Mouse (Mus musculus) cerebellum, adult 2 months (tissue): ENCODE results near the gene Usp54.

Experiments used
- CTCF ChIP-seq: fragments of 200-500 bp; IDR thresholded peaks from 2 replicates; pipeline ENCODE4 v1.5.1; 2011; ENCODE audit warnings: low read depth, mild to moderate bottlenecking, control low read depth, low read length, moderate library complexity, borderline replicate concordance; ENCODE audit not compliant: insufficient read depth
- POLR2A ChIP-seq: fragments of 200-500 bp; IDR thresholded peaks from 2 replicates; pipeline ENCODE4 v1.6.1; 2011; ENCODE audit warnings: low read length, control low read depth, borderline replicate concordance; ENCODE audit not compliant: insufficient read depth

DNA sequence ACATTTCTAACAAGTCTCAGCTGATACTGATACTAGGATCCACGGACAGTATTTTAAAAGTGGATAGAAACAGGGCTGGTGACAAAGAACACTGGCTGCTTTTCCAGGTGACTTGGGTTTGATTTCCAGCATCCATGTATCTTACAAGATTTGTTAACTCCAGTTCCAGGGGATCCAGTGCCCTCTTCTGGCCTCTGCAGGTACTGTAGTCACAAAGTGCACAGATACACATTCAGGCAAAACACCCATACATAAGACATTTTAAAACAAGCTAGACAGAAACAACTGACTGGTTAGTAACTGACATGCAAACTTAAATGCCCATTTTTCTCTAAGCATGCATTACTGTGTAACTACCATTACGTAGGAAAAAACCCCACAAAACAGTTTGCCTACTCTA, 32.1 kb upstream of the Usp54 start:
- no peak for TF ChIP-seq POLR2A
- peak; percentile 34; the same call in 1 of the 2 replicates for TF ChIP-seq CTCF
